Mouse (Mus musculus): ENCODE results near the gene Tfr2. TPM values are rescaled to one million over a fixed set of nuclear protein-coding genes. Genes with fewer than 3 reads are reported as not detected.

Tfr2 gene
- total and polyA plus RNA-seq, 3 experiments, result 96.2 to 112 TPM; not detected in 1

DNA sequence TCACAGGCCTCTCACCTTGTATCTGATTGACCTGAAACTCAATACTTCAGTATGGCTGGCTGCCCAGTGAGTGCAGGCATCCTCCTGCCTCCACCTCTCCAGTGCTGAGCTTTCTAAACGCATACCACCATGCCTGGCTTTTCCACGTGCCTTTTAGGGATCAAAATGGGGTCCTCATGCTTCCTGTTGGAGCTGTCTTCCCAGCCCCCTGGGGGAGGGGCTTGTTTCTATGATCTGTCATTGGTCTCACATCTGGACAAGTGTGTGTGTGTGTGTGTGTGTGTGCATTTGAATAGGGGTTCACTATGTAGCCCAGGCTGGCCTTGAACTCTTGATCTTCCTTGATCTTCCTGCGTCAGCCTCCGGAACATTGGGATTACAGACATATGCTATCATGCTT lies 32.2 kb upstream of the Tfr2 start:
- H3K36me3 ChIP-seq (ENCODE audit: control insufficient read depth in 1 of 2, insufficient read depth in 2 of 2, low read length in 2 of 2), result peaks cover 0 to 3% of the 10 kb centered on the region in 2 experiments; a peak in 1 of 4 replicates
- H3K27ac ChIP-seq (ENCODE audit: control insufficient read depth, low read depth, low read length), result no peak overlapping the region
- H3K4me1 ChIP-seq (ENCODE audit: control insufficient read depth in 1 of 2, insufficient read depth in 2 of 2, low read length in 2 of 2), result peaks cover 4 to 5% of the 10 kb centered on the region in 2 experiments; a peak in 1 of 4 replicates
- no peaks in the 10 kb centered on the region for H3K27me3 ChIP-seq (ENCODE audit: control insufficient read depth in 1 of 2, insufficient read depth in 2 of 2, low read length in 2 of 2)
- no peak overlapping the region for H3K4me3 ChIP-seq (ENCODE audit: control insufficient read depth in 1 of 2, insufficient read depth in 1 of 2, low read depth in 2 of 2, low read length in 2 of 2)
- DNase-seq (ENCODE audit: low read depth, low spot score), result no peak
- no peaks in the 10 kb centered on the region for H3K9me3 ChIP-seq (replicated peaks; ENCODE audit: insufficient read depth, low read length)
- no peak overlapping the region for H3K9ac ChIP-seq (ENCODE audit: control insufficient read depth, low read depth, low read length, poor library complexity, severe bottlenecking)
- TF ChIP-seq GATA1 (IDR thresholded peaks at IDR 0.05; ENCODE audit: low read depth, low read length) (0 out of 2 replicates have a peak, but pooled peaks have one; percentile 19), ZC3H11A (IDR thresholded peaks at IDR 0.05; ENCODE audit: low read depth, low read length) (no peak)
- H3K79me2 ChIP-seq (ENCODE audit: control insufficient read depth, insufficient read depth, low read length, poor library complexity), result peaks cover 6% of the 10 kb centered on the region

- no peak overlapping the region for H3K9ac ChIP-seq (ENCODE audit: control insufficient read depth, low read depth, low read length, poor library complexity, severe bottlenecking)
- peaks cover 0 to 3% of the 10 kb centered on the region in 2 experiments; a peak in 1 of 4 replicates for H3K36me3 ChIP-seq (ENCODE audit: control insufficient read depth in 1 of 2, insufficient read depth in 2 of 2, low read length in 2 of 2)
- DNase-seq (ENCODE audit: low read depth, low spot score), result peak; percentile 44
- no peak overlapping the region for H3K27ac ChIP-seq (ENCODE audit: control insufficient read depth, low read depth, low read length)
- peaks cover 4 to 5% of the 10 kb centered on the region in 2 experiments; a peak in 1 of 4 replicates for H3K4me1 ChIP-seq (ENCODE audit: control insufficient read depth in 1 of 2, insufficient read depth in 2 of 2, low read length in 2 of 2)
- H3K4me3 ChIP-seq (ENCODE audit: control insufficient read depth in 1 of 2, insufficient read depth in 1 of 2, low read depth in 2 of 2, low read length in 2 of 2), result no peak overlapping the region
- no peaks in the 10 kb centered on the region for H3K9me3 ChIP-seq (replicated peaks; ENCODE audit: insufficient read depth, low read length)
- no peaks in the 10 kb centered on the region for H3K79me2 ChIP-seq (ENCODE audit: control insufficient read depth, insufficient read depth, low read length, poor library complexity)
- no peaks in the 10 kb centered on the region for H3K27me3 ChIP-seq (ENCODE audit: control insufficient read depth in 1 of 2, insufficient read depth in 2 of 2, low read length in 2 of 2)
- TF ChIP-seq BHLHE40 (IDR thresholded peaks at IDR 0.05; ENCODE audit: borderline replicate concordance, low read depth, low read length) (no peak), JUND (IDR thresholded peaks at IDR 0.05; ENCODE audit: low read depth, low read length) (no peak), RCOR1 (IDR thresholded peaks at IDR 0.05; ENCODE audit: low read depth, low read length) (no peak), MYC (IDR thresholded peaks at IDR 0.05; ENCODE audit: low read depth, low read length) (no peak)
Measured at GRCm38 (mm10) chr5:137539291-137539801, 30.3 kb upstream of the Tfr2 start.

- Histone ChIP-seq H3K79me2 (ENCODE audit: control insufficient read depth, insufficient read depth, low read length, poor library complexity) (no peaks in the 10 kb centered on the region), H3K27me3 (ENCODE audit: control insufficient read depth in 1 of 2, insufficient read depth in 2 of 2, low read length in 2 of 2) (no peaks in the 10 kb centered on the region), H3K4me3 (ENCODE audit: control insufficient read depth in 1 of 2, insufficient read depth in 1 of 2, low read depth in 2 of 2, low read length in 2 of 2) (no peak overlapping the region), H3K9me3 (replicated peaks; ENCODE audit: insufficient read depth, low read length) (no peaks in the 10 kb centered on the region), H3K36me3 (ENCODE audit: control insufficient read depth in 1 of 2, insufficient read depth in 2 of 2, low read length in 2 of 2) (no peaks in the 10 kb centered on the region), H3K4me1 (ENCODE audit: control insufficient read depth in 1 of 2, insufficient read depth in 2 of 2, low read length in 2 of 2) (no peaks in the 10 kb centered on the region), H3K27ac (ENCODE audit: control insufficient read depth, low read depth, low read length) (no peak overlapping the region), H3K9ac (ENCODE audit: control insufficient read depth, low read depth, low read length, poor library complexity, severe bottlenecking) (no peak overlapping the region)
- no peak for DNase-seq (ENCODE audit: low read depth, low spot score)
- TF ChIP-seq USF1 (IDR thresholded peaks at IDR 0.05; ENCODE audit: low read depth, low read length) (no peak), ZC3H11A (IDR thresholded peaks at IDR 0.05; ENCODE audit: low read depth, low read length) (no peak)
Measured at GRCm38 (mm10) chr5:137540991-137541390, 28.6 kb upstream of the Tfr2 start.

All from MEL (cell line).